Comparison of ENCODE assay signal across 8 mouse cellular contexts in the genomic region with DNA sequence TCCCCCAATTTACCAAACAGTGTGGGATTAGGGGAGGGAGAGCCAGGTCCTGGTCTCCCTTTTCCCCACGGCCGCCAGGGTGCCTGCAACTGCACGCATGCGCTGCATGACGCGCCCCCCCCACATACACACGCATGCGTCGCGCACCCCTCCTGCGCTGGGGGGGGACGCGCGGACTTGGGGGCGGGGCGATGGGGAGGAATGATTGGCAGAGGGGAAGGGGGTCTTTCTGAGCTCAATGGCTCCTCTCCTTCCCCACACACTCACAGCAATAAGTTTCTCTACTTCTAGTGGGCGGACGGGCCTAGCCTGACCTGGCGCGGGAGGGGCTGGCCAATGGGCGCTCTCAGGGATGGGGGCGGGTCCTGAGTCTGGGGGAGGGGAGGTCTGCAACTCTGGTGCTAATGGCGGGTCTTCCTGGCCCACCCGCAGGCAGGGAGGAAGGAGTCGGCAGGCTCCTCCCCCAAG. TPM values are rescaled to one million over a fixed set of nuclear protein-coding genes. Genes with fewer than 3 reads are reported as not detected.
DNase-seq lines count a peak whose midpoint lies in the region; ATAC-seq and TF ChIP-seq lines count a peak whose summit lies in the region.

No protein-coding gene starts in this region.

- no peaks in the 10 kb centered on the region for H3K9me3 ChIP-seq in embryonic facial prominence, embryonic 13.5 days
- H3K9me3 ChIP-seq in midbrain, embryonic 14.5 days (ENCODE audit: control insufficient read depth, low read length), result no peaks in the 10 kb centered on the region

- H3K4me1 ChIP-seq in embryonic facial prominence, embryonic 13.5 days, result peaks cover 31% of the 10 kb centered on the region
- peaks cover 20% of the 10 kb centered on the region for H3K4me1 ChIP-seq in midbrain, embryonic 14.5 days (ENCODE audit: control insufficient read depth, insufficient read depth, low read length)

- 1% methylated on average over 25 of the region's 25 CpGs for WGBS in embryonic facial prominence, embryonic 13.5 days
- WGBS in midbrain, embryonic 14.5 days, result under 1% methylated on average over 22 of the region's 25 CpGs

- H3K4me2 ChIP-seq in embryonic facial prominence, embryonic 13.5 days, result peak overlapping the region; percentile 62
- peak overlapping the region; percentile 49 for H3K4me2 ChIP-seq in midbrain, embryonic 14.5 days (ENCODE audit: low read length)

- TF ChIP-seq CTCF in gastrocnemius, adult 2 months (IDR thresholded peaks at IDR 0.05), result peak; percentile 19
- peak; percentile 65 for TF ChIP-seq CTCF in layer of hippocampus, adult 2 months (conservative IDR thresholded peaks at IDR 0.05)

- peaks cover 69% of the 10 kb centered on the region for H3K27me3 ChIP-seq in embryonic facial prominence, embryonic 13.5 days
- peaks cover 42% of the 10 kb centered on the region for H3K27me3 ChIP-seq in midbrain, embryonic 14.5 days (ENCODE audit: control insufficient read depth, insufficient read depth, low read length)

- peak; percentile 63 for ATAC-seq in embryonic facial prominence, embryonic 13.5 days (ENCODE audit: insufficient number of reproducible peaks, insufficient read depth, low FRiP score, low TSS enrichment, low read depth)
- peak; percentile 59 for ATAC-seq in midbrain, embryonic 14.5 days (ENCODE audit: low FRiP score, low TSS enrichment)

- H3K9ac ChIP-seq in embryonic facial prominence, embryonic 13.5 days, result peak overlapping the region; percentile 38
- no peak overlapping the region for H3K9ac ChIP-seq in midbrain, embryonic 14.5 days (replicated peaks; ENCODE audit: low read length)

- DNase-seq in gastrocnemius, adult 2 months, result no peak
- DNase-seq in gastrocnemius, postnatal 10 days, result no peak
- DNase-seq in ES-CJ7 (ENCODE audit: low read depth, low spot score), result peak; percentile 96
- DNase-seq in layer of hippocampus, adult 2 months (ENCODE audit: low spot score in 2 of 2), result peak; percentile 69 to 70
- DNase-seq in midbrain, embryonic 14.5 days, result peak; percentile 79
- DNase-seq in thymus, postnatal 14 days, result no peak
- no peak for DNase-seq in thymus, postnatal 36 days

- intact Hi-C loops in gastrocnemius, adult 2 months (cut with DNase I), result no loop called here

- peak overlapping the region; percentile 56 for H3K4me3 ChIP-seq in gastrocnemius, adult 2 months
- H3K4me3 ChIP-seq in embryonic facial prominence, embryonic 13.5 days, result peak overlapping the region; percentile 41
- no peak overlapping the region for H3K4me3 ChIP-seq in layer of hippocampus, adult 2 months
- H3K4me3 ChIP-seq in midbrain, embryonic 14.5 days (replicated peaks; ENCODE audit: low read depth, low read length), result peak overlapping the region; percentile 19

- no peaks in the 10 kb centered on the region for H3K36me3 ChIP-seq in embryonic facial prominence, embryonic 13.5 days
- no peaks in the 10 kb centered on the region for H3K36me3 ChIP-seq in midbrain, embryonic 14.5 days (ENCODE audit: control insufficient read depth, insufficient read depth, low read length)

- no peak overlapping the region for H3K27ac ChIP-seq in gastrocnemius, adult 2 months
- peak overlapping the region; percentile 39; the same call in 1 of the 2 replicates for H3K27ac ChIP-seq in embryonic facial prominence, embryonic 13.5 days
- peak overlapping the region; percentile 91 for H3K27ac ChIP-seq in layer of hippocampus, adult 2 months
- no peak overlapping the region for H3K27ac ChIP-seq in midbrain, embryonic 14.5 days (replicated peaks; ENCODE audit: low read depth, low read length)

RNA-seq across cellular contexts. Expression of a gene that starts 13.7 kb away (rescaled TPM):
- total RNA-seq in gastrocnemius, adult 2 months (2021), result 1 to 10 TPM; 3.0 to 3.6 TPM
- 1 to 10 TPM; 1.4 to 1.6 TPM for total RNA-seq in gastrocnemius, postnatal 10 days (2021)
- 0.72 and 1.8 TPM in 2 replicates for polyA plus RNA-seq in embryonic facial prominence, embryonic 13.5 days (2015; fragmentation: Nextera tagmentation; extraction: Ambion mirVana)
- 100 to 1,000 TPM; 184 to 186 TPM for total RNA-seq in layer of hippocampus, adult 2 months (2021)
- polyA plus RNA-seq in midbrain, embryonic 14.5 days (2014; fragmentation: Nextera tagmentation; extraction: Ambion mirVana), result 5.2 and 7.5 TPM in 2 replicates

RNA-seq across cellular contexts. Expression of a gene that starts 32.0 kb away (rescaled TPM):
- total RNA-seq in gastrocnemius, adult 2 months (2021), result under 1 TPM in 1 of 2 experiments, not detected in 1; 0.20 TPM
- under 1 TPM in 1 of 2 experiments, not detected in 1; 0.99 TPM for total RNA-seq in gastrocnemius, postnatal 10 days (2021)
- 1.1 and 1.8 TPM in 2 replicates for polyA plus RNA-seq in embryonic facial prominence, embryonic 13.5 days (2015; fragmentation: Nextera tagmentation; extraction: Ambion mirVana)
- not detected for total RNA-seq in layer of hippocampus, adult 2 months (2021)
- polyA plus RNA-seq in midbrain, embryonic 14.5 days (2014; fragmentation: Nextera tagmentation; extraction: Ambion mirVana), result 1.1 TPM in 1 of 2 replicates, not detected in the other

RNA-seq across cellular contexts. Expression of a gene that starts 50.4 kb away (rescaled TPM):
- total RNA-seq in gastrocnemius, adult 2 months (2021), result 10 to 100 TPM; 40.6 to 42.7 TPM
- total RNA-seq in gastrocnemius, postnatal 10 days (2021), result 10 to 100 TPM; 27.4 to 35.4 TPM
- 72.3 and 80.1 TPM in 2 replicates for polyA plus RNA-seq in embryonic facial prominence, embryonic 13.5 days (2015; fragmentation: Nextera tagmentation; extraction: Ambion mirVana)
- 10 to 100 TPM; 58.2 to 66.7 TPM for total RNA-seq in layer of hippocampus, adult 2 months (2021)
- polyA plus RNA-seq in midbrain, embryonic 14.5 days (2014; fragmentation: Nextera tagmentation; extraction: Ambion mirVana), result 57.1 and 62.0 TPM in 2 replicates

RNA-seq across cellular contexts. Expression of a gene that starts 55.5 kb away (rescaled TPM):
- total RNA-seq in gastrocnemius, adult 2 months (2021), result 1 to 10 TPM; 4.1 to 5.1 TPM
- total RNA-seq in gastrocnemius, postnatal 10 days (2021), result 10 to 100 TPM in 1 of 2 experiments, 1 to 10 TPM in 1; 8.1 to 14.7 TPM
- 94.4 and 104 TPM in 2 replicates for polyA plus RNA-seq in embryonic facial prominence, embryonic 13.5 days (2015; fragmentation: Nextera tagmentation; extraction: Ambion mirVana)
- total RNA-seq in layer of hippocampus, adult 2 months (2021), result 10 to 100 TPM in 1 of 2 experiments, 1 to 10 TPM in 1; 9.0 to 10.5 TPM
- 17.8 and 19.5 TPM in 2 replicates for polyA plus RNA-seq in midbrain, embryonic 14.5 days (2014; fragmentation: Nextera tagmentation; extraction: Ambion mirVana)

Comparison
In these comparisons a context has a peak if more than half of its experiments do, and no peak if none do; other contexts are left out.
1. DNase-seq: peak in ES-CJ7 (single experiment), layer of hippocampus, adult 2 months (2 of 2) and midbrain, embryonic 14.5 days (single experiment); none in gastrocnemius, adult 2 months (single experiment), gastrocnemius, postnatal 10 days (single experiment), thymus, postnatal 14 days (single experiment) and thymus, postnatal 36 days (0 of 2).
2. H3K27ac ChIP-seq: peak in embryonic facial prominence, embryonic 13.5 days (single experiment) and layer of hippocampus, adult 2 months (single experiment); none in gastrocnemius, adult 2 months (single experiment) and midbrain, embryonic 14.5 days (single experiment).
3. RNA of a gene that starts 13.7 kb away (total RNA-seq): 184 to 186 TPM in layer of hippocampus, adult 2 months; 3.0 to 3.6 TPM in gastrocnemius, adult 2 months and 1.4 to 1.6 TPM in gastrocnemius, postnatal 10 days; every median in the first group is over 10 times any median in the second.